Mouse (Mus musculus) liver, embryonic 16.5 days (tissue): ENCODE data around the gene Rsf1. TPM values are rescaled to one million over a fixed set of nuclear protein-coding genes. Genes with fewer than 3 reads are reported as not detected.
A peak's percentile ranks its signal among the peaks of the same experiment; 100 is the strongest.

Source experiments
- ATAC-seq: fragments of 200-750 bp; cut with Nextera tagmentation; 2 replicates; pipeline ENCODE4 v1.8.0; 2017; ENCODE audit warnings: low read depth, mild to moderate bottlenecking, moderate number of reproducible peaks, moderate library complexity
- H3K27ac ChIP-seq: fragments of 300-500 bp; sonication (generic); 2 replicates; pipeline ENCODE4 v1.5.1; 2014; ENCODE audit warnings: mild to moderate bottlenecking, low read length
- H3K27me3 ChIP-seq: fragments of 300-500 bp; sonication (generic); 2 replicates; pipeline ENCODE4 v1.6.1; 2014; ENCODE audit warnings: low read depth, low read length, mixed read lengths; ENCODE audit not compliant: control insufficient read depth, insufficient read depth
- H3K36me3 ChIP-seq: fragments of 300-500 bp; sonication (generic); 2 replicates; pipeline ENCODE4 v1.6.1; 2014; ENCODE audit warnings: mild to moderate bottlenecking; ENCODE audit not compliant: control insufficient read depth, insufficient read depth
- H3K4me1 ChIP-seq: fragments of 300-500 bp; sonication (generic); 2 replicates; pipeline ENCODE4 v1.6.1; 2014; ENCODE audit warnings: low read depth, low read length, mixed read lengths; ENCODE audit not compliant: control insufficient read depth
- H3K4me2 ChIP-seq: fragments of 300-500 bp; sonication (generic); 2 replicates; pipeline ENCODE4 v1.6.1; 2014; ENCODE audit warnings: low read depth, low read length, mixed read lengths
- H3K4me3 ChIP-seq: fragments of 300-500 bp; sonication (generic); 2 replicates; pipeline ENCODE4 v1.5.1; 2014; ENCODE audit warnings: low read depth, mild to moderate bottlenecking, low read length
- H3K9ac ChIP-seq: fragments of 300-500 bp; sonication (generic); 2 replicates; pipeline ENCODE4 v1.6.1; 2014; ENCODE audit warnings: low read depth, low read length
- H3K9me3 ChIP-seq: fragments of 300-500 bp; sonication (generic); replicated peaks from 2 replicates; pipeline ENCODE4 v1.6.1; 2016; ENCODE audit warnings: low read length; ENCODE audit not compliant: control insufficient read depth
- WGBS: fragments of 180-500 bp; shearing (Covaris S2); extraction: QIAGEN DNeasy Blood & Tissue Kit; methylation state at CpG from one replicate; pipeline ENCODE4 v1.1.7; 2014; ENCODE audit not compliant: insufficient replicate concordance; 5-methylcytosine and 5-hydroxymethylcytosine counted together
- polyA plus RNA-seq: library from polyadenylated mRNA; unstranded; fragments of >200 nt; fragmentation: Nextera tagmentation; extraction: Ambion mirVana; gene quantifications from 2 replicates; pipeline ENCODE4 v1.2.1, GENCODE M21; 2015

Gene Rsf1
- polyA plus RNA-seq, 1 experiment from 2014 or later: 5.3 TPM

DNA sequence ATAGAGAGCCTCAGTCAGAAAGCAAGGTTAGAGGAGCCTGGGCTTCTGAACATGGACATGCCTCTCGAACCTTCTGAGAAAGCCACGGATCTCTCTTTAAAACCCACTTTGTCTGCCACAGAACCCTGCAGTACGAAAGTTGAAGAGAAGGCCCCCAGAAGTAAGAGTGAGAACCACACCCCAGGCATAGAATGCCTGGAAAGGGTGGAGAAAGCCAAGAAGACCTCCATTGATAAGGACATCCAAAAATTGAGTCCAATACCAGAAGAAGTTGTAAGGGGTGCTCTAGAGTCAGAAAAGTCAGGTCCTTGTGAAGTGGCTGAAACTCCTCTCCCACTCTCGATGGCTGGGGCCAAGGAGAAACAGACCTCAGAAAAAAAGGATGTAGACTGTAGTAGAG, 81.9 kb downstream of the Rsf1 start:
- 80% methylated on average over 4 of the region's 4 CpGs for WGBS
- no peak for ATAC-seq

DNA sequence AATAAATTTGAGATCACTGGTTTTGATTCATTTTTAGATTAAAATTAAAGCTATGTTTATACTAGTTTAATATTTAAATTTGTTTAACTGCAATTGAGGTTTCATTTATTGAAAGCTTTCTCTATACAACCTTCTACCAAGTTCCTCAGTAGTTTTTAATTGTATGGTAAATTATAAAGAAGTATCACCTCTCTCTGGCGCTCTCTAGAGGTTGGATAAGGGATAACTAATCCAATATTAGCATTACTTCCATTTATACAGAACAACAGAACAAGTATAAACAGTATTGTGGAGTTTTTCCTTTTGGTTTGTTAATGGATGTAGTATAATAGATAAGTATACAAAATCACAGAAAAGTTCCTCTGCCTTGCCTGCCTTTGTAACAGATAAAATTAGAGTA, 99.5 kb downstream of the Rsf1 start:
- WGBS: 11% methylated on average over 1 of the region's 1 CpGs
- no peak for ATAC-seq
- Histone ChIP-seq H3K4me1 (no peaks in the 10 kb centered on the region), H3K9me3 (no peaks in the 10 kb centered on the region), H3K4me2 (no peak overlapping the region), H3K27ac (no peak overlapping the region), H3K36me3 (peaks cover 27% of the 10 kb centered on the region), H3K9ac (no peak overlapping the region), H3K27me3 (no peaks in the 10 kb centered on the region), H3K4me3 (no peak overlapping the region)

More for the DNA sequence above, 81.9 kb downstream of the Rsf1 start:
- H3K36me3 ChIP-seq: peaks cover 16% of the 10 kb centered on the region
- H3K9me3 ChIP-seq: no peaks in the 10 kb centered on the region
- H3K27me3 ChIP-seq: no peaks in the 10 kb centered on the region
- H3K4me2 ChIP-seq: no peak overlapping the region
- no peak overlapping the region for H3K4me3 ChIP-seq
- H3K4me1 ChIP-seq: no peaks in the 10 kb centered on the region
- H3K9ac ChIP-seq: no peak overlapping the region
- no peak overlapping the region for H3K27ac ChIP-seq

DNA sequence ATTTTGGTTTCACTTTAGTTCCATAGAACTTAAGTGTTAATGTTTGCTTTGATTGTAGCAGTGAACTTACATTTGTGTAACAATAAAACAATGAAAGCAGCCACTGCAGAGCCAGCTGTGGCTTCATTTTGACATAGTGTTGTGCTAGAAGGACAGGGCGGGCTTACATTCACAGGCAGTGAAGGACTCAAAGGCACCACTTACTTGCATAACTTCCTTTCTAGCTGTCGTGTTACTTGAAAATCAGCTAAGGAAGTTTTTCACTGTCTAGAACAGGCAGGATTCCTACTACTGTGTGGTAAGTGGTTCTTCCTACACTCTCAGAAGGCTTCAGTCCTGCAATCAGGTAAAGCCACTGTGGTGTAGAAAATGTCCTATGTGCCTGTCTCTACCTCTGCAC, 108.1 kb downstream of the Rsf1 start:
- Histone ChIP-seq H3K27me3 (no peaks in the 10 kb centered on the region), H3K36me3 (peaks cover 11% of the 10 kb centered on the region; the same call in 1 of the 2 replicates), H3K9me3 (no peaks in the 10 kb centered on the region), H3K9ac (no peak overlapping the region), H3K4me1 (no peaks in the 10 kb centered on the region), H3K4me3 (no peak overlapping the region), H3K27ac (no peak overlapping the region), H3K4me2 (no peak overlapping the region)
- no peak for ATAC-seq
- 56% methylated on average over 2 of the region's 2 CpGs for WGBS

DNA sequence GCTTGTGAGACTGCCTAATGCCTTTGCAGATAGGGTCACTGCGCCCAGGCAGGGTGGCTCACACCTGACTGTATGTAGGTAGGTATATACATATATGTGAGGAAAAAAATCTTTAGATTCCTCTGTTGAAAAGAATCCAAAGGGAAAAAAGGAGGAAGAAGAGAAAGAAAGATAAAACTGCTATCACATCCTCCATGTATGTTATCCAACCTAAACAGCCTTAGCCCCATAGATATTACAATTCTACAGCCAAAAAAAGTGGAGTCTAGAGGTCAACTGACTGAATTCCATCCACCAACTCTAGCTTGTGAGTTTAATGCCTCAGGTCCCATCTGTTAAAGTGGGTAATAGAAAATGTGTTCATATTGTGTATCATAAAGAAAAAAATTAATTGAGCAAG, 115.8 kb downstream of the Rsf1 start:
- WGBS: 93% methylated on average over 1 of the region's 1 CpGs
- H3K4me1 ChIP-seq: peaks cover 10% of the 10 kb centered on the region
- H3K36me3 ChIP-seq: no peaks in the 10 kb centered on the region
- no peak for ATAC-seq
- H3K9me3 ChIP-seq: no peaks in the 10 kb centered on the region
- H3K4me2 ChIP-seq: 0 out of 2 replicates have a peak overlapping the region, but pooled peaks have one; percentile 88
- no peak overlapping the region for H3K9ac ChIP-seq
- no peak overlapping the region for H3K27ac ChIP-seq
- H3K4me3 ChIP-seq: no peak overlapping the region
- H3K27me3 ChIP-seq: no peaks in the 10 kb centered on the region

- 34% methylated on average over 19 of the region's 19 CpGs for WGBS
- Histone ChIP-seq H3K9ac (peak overlapping the region; percentile 91), H3K27ac (0 out of 2 replicates have a peak overlapping the region, but pooled peaks have one; percentile 12), H3K9me3 (no peaks in the 10 kb centered on the region), H3K4me1 (peaks cover 10% of the 10 kb centered on the region), H3K4me2 (peak overlapping the region; percentile 88), H3K27me3 (no peaks in the 10 kb centered on the region), H3K36me3 (no peaks in the 10 kb centered on the region), H3K4me3 (peak overlapping the region; percentile 93)
- peak; percentile 14 for ATAC-seq
Measured at GRCm38 (mm10) chr7:97696133-97696505, 116.4 kb downstream of the Rsf1 start.

DNA sequence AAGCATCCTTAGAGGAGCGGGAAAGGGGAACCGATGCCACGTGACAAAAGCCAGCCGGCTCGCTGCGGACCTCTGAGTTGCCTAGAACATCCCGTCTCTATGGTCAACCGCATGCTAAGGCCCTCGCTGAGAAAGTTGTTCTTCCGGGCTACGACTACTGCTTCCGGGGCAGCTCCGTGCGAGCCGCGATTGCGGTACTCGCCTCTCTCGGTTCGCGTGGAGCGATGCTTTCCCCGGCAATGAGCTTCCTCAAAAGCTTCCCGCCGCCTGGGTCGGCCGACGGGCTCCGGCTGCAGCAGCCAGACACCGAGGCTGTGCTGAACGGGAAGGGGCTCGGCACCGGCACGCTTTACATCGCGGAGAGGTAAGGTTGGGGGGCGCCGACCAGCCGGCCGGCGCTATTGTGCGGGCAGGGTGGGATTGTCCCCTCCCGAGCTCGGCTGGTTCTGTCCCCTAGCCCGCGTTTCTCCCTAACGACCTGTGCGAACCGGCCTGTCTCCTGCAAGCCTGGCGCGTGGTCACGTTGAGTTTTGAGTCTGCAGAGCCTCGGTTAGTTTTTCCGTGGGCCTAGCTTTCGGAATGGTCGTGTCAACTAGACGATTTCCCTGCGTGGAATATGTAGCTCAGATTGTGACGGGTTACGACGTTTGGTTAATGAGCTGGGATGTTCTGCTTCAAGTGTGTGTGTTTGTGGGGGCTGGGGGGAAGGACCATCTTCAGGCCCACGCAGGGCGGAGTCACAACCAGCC, 117.0 kb downstream of the Rsf1 start, which contains the start of gene Clns1a:
Gene Clns1a (plus strand): TSS at position 129 of the 749 bp plus-strand sequence.
- peak; percentile 98 for ATAC-seq
- Histone ChIP-seq H3K27ac (peak within 1 kb of the TSS; percentile 63), H3K36me3 (no peaks in the 10 kb centered on the region), H3K4me1 (peaks cover 10% of the 10 kb centered on the region), H3K9ac (peak within 1 kb of the TSS; percentile 91), H3K27me3 (no peaks in the 10 kb centered on the region), H3K4me2 (peak within 1 kb of the TSS; percentile 88), H3K4me3 (peak within 1 kb of the TSS; percentile 93), H3K9me3 (no peaks in the 10 kb centered on the region)
- WGBS: under 1% methylated on average over 63 of the region's 63 CpGs

- Histone ChIP-seq H3K27ac (no peak overlapping the region), H3K27me3 (no peaks in the 10 kb centered on the region), H3K4me2 (no peak overlapping the region), H3K36me3 (no peaks in the 10 kb centered on the region), H3K9me3 (no peaks in the 10 kb centered on the region), H3K4me3 (no peak overlapping the region), H3K9ac (no peak overlapping the region), H3K4me1 (peaks cover 10% of the 10 kb centered on the region)
- WGBS: 63% methylated on average over 4 of the region's 4 CpGs
- ATAC-seq: no peak
Measured at GRCm38 (mm10) chr7:97700173-97700572, 120.5 kb downstream of the Rsf1 start.

DNA sequence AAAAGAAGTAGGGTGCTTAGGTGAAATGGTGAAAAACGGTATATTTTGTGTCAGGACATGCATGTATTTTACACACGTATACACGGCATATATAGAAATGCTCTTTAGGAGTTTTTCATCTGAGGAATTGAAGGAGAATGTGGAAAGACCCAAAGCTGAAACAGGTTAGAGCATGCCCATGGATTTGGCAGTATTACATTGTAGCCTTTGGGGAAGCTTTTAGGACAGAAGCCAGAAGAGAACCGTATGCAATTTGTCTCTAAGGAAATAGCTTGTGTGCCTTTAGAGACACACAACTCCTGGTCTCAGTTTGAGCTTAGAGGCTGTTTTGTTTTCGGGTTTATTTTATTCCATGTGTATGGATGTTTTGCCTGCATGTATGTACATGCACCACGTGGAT, 121.4 kb downstream of the Rsf1 start:
- H3K4me1 ChIP-seq: peaks cover 4% of the 10 kb centered on the region
- no peak for ATAC-seq
- 72% methylated on average over 6 of the region's 6 CpGs for WGBS
- no peak overlapping the region for H3K27ac ChIP-seq
- no peak overlapping the region for H3K9ac ChIP-seq
- no peaks in the 10 kb centered on the region for H3K9me3 ChIP-seq
- no peaks in the 10 kb centered on the region for H3K27me3 ChIP-seq
- no peak overlapping the region for H3K4me2 ChIP-seq
- no peaks in the 10 kb centered on the region for H3K36me3 ChIP-seq
- no peak overlapping the region for H3K4me3 ChIP-seq

- Histone ChIP-seq H3K27ac (no peak overlapping the region), H3K9me3 (no peaks in the 10 kb centered on the region), H3K4me3 (no peak overlapping the region), H3K9ac (no peak overlapping the region), H3K4me2 (no peak overlapping the region), H3K4me1 (peaks cover 2% of the 10 kb centered on the region; the same call in 1 of the 2 replicates), H3K36me3 (no peaks in the 10 kb centered on the region), H3K27me3 (no peaks in the 10 kb centered on the region)
- 75% methylated on average over 4 of the region's 4 CpGs for WGBS
- no peak for ATAC-seq
Measured at GRCm38 (mm10) chr7:97707123-97707522, 127.4 kb downstream of the Rsf1 start.
